Mouse (Mus musculus): ENCODE measurements around the gene Phf7.

Phf7 gene

DNA sequence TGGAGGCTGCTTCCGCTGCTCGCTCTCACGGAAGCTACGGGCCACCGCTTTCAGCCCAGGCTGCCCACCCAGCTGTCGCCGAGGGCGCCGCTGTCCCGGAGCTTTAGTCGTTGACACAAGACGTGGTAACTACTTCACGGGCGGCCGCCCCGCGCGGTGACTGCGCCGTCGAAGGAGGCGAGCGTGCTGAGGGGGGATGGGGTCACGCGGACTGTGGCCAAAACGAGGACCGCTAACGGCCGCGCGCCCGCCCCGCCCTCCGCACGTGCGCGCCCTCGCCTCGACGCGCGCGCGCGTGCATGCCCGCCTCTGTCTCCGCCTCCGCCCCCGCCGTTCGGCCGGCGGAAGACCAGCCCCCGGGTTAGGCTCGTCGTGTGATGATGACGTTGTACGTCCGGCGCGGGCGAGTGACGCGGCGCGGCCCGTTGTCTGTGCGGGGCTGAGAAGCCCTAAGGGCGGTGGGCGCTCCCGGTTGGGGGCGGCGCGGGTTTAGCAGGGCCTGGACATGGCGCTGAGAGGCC is at the start of gene Phf7, which contains the start of gene Bap1:
TSS of gene Phf7 (minus strand) at position 234 of the 521 bp plus-strand sequence.
TSS of gene Bap1 (plus strand) at position 367 of the 521 bp plus-strand sequence.
- DNase-seq = peak; percentile 95 to 96

- DNase-seq = no peak
Measured at GRCm38 (mm10) chr14:31285728-31286127, 34.6 kb upstream of the Phf7 start.

DNA sequence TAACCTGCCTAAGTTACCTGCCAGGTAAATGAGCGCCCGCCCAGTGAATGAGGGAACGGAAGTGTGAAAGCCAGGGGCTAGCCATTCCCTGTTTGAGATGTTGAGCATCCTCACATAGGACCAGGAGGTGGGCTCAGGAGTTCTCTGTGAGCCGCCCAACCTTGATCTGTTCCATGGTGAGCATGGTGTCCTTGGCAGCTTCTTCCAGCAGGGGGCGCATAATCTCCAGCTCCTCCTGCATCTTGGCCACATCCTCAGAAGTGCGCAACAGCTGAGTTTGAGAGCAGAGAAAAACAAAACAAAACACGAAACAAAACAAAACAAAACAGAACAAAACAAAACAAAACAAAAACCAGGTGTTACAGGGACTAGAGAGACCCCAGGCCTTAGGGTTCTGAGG is 21.0 kb upstream of the Phf7 start:
- DNase-seq = peak; percentile 72 to 89

DNA sequence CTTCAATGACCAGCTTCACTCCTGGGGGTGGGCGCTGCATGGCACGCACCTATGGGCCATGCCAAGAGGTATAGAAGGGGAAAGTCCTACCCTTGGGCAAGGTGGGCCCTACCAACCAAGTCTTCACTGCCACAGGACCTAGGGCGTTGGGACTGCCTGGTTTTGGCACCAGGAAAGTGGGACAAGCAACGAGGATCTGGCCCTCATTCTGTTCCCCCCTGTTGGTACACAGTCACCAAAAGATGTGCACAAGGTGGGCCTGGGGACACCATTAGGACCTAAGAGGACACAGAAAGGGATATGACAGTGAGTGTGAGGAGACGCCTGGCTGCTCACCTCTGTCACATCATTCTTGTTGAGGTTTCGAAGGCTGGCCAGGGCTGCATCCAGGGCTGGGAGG is 20.0 kb upstream of the Phf7 start:
- DNase-seq = no peak

- DNase-seq = peak; percentile 28 to 67
Measured at GRCm38 (mm10) chr14:31269456-31270100, 18.5 kb upstream of the Phf7 start.

GRCm38 (mm10) chr14:31268301-31269001 is 17.3 kb upstream of the Phf7 start:
- DNase-seq = no peak

- no peak for DNase-seq
Measured at GRCm38 (mm10) chr14:31267649-31268048, 16.5 kb upstream of the Phf7 start.

DNA sequence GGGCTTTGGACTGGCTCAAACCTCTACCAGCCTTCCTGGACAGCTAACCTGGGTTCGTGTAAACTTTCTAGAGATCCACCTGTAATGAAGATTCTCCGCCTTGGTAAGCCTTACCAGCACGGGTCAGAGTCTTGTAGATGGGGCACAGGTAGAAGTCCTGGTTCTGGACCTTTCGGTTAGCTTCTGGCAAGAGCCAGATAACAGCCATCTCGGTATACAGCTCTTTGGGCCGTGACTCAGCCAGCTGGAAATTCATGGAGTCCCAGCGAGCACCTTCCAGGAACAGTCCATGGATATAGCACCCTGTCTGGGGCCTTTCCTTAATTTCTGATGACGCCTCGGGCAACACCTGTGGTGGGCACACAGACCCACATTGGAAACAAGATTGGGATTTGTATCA is 9.8 kb upstream of the Phf7 start:
- DNase-seq = no peak

- DNase-seq = no peak
Measured at GRCm38 (mm10) chr14:31260374-31260773, 9.3 kb upstream of the Phf7 start.

DNA sequence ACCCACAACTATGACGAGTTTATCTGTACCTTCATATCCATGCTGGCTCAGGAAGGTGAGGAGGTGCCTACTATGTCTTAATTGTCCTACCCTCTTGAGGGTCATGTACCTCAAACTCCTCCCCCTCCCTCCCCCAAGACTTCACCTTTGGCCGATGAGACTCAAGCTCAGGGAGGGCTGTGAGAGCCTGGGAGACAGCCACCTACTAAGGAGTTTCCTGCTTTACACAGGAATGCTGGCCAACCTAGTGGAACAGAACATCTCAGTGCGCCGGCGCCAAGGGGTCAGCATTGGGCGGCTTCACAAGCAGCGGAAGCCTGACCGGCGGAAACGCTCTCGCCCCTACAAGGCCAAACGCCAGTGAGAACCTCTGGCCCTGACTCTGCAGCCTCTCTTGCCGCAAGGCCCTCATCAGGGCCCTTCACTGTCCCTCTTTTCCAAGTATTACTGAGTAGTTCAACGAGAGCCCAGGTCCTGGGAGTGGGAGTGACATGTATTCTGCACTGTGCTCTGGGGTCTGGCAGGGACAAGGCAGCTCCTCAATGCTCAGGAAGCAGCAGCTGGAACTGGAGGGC is 7.4 kb upstream of the Phf7 start:
- peak; percentile 68 to 87 for DNase-seq

GRCm38 (mm10) chr14:31252091-31252490 is 974 bp upstream of the Phf7 start:
- DNase-seq = peak in 1 of 2 experiments; percentile 24

DNA sequence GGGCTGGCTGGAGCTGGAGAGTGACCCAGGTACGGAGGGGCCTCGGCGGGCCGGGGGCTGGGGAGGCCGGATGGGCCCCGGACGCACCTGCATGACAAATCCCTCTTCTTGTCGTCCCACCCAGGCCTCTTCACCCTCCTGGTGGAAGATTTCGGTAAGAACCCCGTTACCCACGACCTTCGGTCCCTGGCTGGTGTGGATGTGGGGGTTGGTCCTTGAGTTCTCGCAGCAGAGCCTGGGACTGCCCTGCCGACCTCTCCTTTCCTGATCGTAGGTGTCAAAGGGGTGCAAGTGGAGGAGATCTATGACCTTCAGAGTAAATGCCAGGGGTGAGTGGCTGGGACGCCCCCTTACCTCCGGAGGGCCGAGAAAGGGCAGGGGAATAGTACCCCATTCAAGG is 509 bp upstream of the Phf7 start:
- no peak for DNase-seq

DNA sequence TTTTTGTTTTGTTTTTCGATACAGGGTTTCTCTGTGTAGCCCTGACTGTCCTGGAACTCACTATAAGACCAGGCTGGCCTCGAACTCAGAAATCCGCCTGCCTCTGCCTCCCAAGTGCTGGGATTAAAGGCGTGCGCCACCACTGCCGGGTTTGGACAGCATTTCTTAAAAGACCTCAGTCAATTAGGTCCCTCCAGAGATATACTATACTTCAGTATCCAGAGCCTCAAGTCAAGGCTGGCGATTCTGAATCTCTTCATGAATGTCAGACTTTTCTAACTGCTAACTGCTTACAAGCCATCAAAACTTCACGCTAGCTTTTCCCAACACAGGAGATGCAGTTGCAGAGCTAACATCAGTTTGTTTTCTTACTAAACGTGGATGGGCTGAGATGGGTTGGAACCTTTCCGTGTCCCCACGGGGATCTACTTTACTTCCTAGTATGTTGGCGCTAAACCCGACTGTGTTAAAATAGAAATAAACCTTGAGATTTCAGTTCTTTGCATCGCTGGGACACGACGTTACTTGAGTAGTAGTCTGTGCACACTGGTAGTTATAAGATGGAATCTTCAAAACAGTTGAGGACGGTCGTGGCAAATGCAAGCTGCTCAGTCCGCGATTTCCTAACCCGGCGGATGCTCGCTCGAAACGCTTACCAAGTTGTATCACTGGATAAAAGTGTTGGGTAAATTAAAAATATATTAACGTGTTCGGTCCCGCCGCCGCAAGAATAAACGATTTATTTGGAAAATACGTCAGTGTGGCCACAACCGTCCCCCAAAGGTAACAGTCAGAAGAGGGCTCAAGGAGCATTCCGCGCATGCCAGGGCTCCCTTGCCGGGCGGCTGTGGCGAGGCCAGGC is 664 bp downstream of the Phf7 start:
- peak in 1 of 2 experiments; percentile 15 for DNase-seq

DNA sequence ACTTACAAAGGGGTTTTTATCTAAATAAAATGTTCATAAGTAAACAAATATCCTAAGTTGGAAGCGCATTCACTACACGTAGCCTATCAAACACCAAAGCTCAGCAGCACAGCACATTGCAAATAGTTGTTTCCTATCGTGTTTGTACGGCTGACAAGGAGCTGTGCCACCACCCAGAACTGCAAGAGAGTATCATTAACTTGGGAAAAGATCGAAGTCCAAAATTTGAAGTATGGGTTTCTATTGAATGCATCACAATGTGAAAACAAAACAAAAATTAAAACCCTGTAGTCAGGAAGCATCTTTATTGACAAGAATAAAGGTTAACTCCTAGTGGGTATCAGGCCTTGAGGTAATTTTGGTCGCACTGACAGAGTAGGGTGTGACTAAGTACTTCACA is 2.7 kb downstream of the Phf7 start:
- DNase-seq = no peak

- DNase-seq = no peak
Measured at GRCm38 (mm10) chr14:31245946-31246345, 5.2 kb downstream of the Phf7 start.

- no peak for DNase-seq
Measured at GRCm38 (mm10) chr14:31244777-31245176, 6.3 kb downstream of the Phf7 start.

DNA sequence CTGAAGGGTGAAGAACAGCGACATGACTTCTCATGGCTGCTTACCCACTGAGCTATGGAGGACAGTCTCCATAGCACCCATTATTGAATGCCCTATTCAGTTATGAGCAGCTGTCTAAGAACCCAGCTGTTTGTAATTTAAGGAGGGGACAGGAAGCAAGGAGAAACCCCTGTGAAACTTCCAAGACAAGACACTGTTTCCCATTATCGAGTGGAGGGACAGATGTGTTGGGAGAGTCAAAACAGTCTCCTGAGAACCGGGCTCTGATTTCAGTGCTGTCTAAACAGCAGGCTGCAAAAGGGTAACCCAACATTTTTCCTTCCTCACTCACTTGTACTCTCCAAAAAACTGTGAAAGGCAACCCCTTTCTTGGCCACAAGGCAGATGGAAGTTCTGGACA is 10.6 kb downstream of the Phf7 start:
- peak in 1 of 2 experiments; percentile 3 for DNase-seq

GRCm38 (mm10) chr14:31237101-31237882 is 13.8 kb downstream of the Phf7 start:
- peak in 1 of 2 experiments; percentile 22 for DNase-seq

DNA sequence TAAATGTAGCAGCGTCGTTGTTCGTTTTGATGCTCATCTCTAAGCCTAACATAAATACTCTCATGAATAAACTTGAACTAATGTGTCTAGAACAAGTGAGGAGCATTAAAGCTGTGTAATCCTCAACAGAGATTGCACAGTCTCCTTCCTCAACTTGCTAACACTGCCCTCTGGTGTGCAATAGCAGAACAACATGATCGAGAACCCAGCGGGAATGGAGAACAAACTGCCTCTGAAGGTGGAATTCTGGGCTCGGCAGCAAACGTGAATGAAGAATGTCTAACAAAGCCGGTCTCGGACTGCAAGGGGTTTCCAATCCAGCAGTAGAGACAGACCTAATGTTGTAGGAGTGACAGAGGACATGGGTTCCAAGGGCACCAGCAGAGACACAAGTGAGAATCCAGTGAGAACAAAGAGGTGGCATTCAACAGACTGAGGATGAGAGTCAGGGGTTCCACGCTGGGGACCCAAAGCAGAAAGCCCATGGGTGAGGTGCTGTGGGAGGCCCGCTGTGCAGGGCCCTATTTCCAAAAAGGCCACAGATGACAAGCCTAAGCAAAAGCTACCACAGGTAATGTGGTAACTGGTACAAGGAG is 17.0 kb downstream of the Phf7 start:
- DNase-seq = peak; percentile 80 to 92

DNA sequence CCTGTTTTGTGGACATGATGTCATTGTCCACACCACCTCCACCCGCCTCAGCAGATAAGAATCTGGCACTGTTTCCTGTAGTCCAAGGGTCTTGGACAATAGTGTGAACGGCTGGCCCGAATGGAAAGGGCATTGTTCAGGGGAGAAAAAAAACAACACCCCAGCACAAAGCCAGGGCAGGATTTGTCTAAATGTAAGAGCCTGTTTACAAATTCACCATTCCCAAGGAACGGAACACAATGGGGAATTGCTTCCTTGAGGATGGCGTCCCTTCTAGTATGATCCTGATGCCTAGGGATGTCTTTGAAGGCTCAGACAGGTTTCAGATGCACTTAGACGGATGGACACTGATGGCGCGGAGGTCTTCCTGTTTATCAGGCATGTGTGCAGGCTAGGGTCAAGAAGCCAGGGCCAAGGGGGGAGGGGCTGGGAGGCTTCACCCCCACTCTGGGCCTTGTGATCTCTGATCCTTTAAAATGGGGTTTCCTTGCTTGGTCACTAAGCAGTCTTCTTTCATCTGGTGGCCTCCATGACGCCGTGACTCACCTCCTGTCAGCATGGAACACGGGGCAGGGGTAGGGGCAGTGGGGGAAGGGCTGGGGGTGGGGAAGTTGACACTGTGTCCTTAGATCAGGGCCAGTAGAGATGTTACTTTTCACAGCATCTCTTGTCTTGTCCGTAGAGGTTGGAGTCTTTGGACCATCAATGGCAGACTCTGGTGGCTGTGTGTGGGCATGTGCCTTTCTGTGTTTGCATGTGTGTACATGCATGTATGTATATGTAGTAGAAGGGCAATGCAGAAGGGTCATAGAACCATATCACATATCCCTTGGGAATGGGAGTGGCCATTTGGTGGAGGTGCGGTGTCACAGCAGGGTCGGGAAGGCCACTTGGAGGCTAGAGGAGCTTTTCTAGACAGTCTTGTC is 17.8 kb downstream of the Phf7 start:
- DNase-seq = peak; percentile 46 to 71

Data from kidney, postnatal 25 days (tissue).